Mouse (Mus musculus): ENCODE results near the gene Tead1.

Tead1 gene

GRCm38 (mm10) chr7:112779636-112780035 is 100.5 kb downstream of the Tead1 start:
- DNase-seq (ENCODE audit: low read depth): no peak

GRCm38 (mm10) chr7:112780910-112781309 is 101.8 kb downstream of the Tead1 start:
- no peak for DNase-seq (ENCODE audit: low read depth)

GRCm38 (mm10) chr7:112781987-112782386 is 102.9 kb downstream of the Tead1 start:
- no peak for DNase-seq (ENCODE audit: low read depth)

- peak; percentile 32 for DNase-seq (ENCODE audit: low read depth)
These were observed 105.2 kb downstream of the Tead1 start for GRCm38 (mm10) chr7:112784278-112784677.

GRCm38 (mm10) chr7:112785271-112785670 is 106.2 kb downstream of the Tead1 start:
- DNase-seq (ENCODE audit: low read depth): no peak

- DNase-seq (ENCODE audit: low read depth): no peak
These were observed 107.6 kb downstream of the Tead1 start for GRCm38 (mm10) chr7:112786556-112787225.

GRCm38 (mm10) chr7:112787281-112787680 is 108.2 kb downstream of the Tead1 start:
- DNase-seq (ENCODE audit: low read depth): no peak

- no peak for DNase-seq (ENCODE audit: low read depth)
These were observed 109.2 kb downstream of the Tead1 start for GRCm38 (mm10) chr7:112788321-112788751.

GRCm38 (mm10) chr7:112789693-112790092 is 110.6 kb downstream of the Tead1 start:
- no peak for DNase-seq (ENCODE audit: low read depth)

GRCm38 (mm10) chr7:112790334-112790733 is 111.2 kb downstream of the Tead1 start:
- DNase-seq (ENCODE audit: low read depth): no peak

- DNase-seq (ENCODE audit: low read depth): no peak
These were observed 113.6 kb downstream of the Tead1 start for GRCm38 (mm10) chr7:112792679-112793078.

GRCm38 (mm10) chr7:112793903-112794302 is 114.8 kb downstream of the Tead1 start:
- DNase-seq (ENCODE audit: low read depth): no peak

- no peak for DNase-seq (ENCODE audit: low read depth)
These were observed 115.4 kb downstream of the Tead1 start for GRCm38 (mm10) chr7:112794481-112794880.

GRCm38 (mm10) chr7:112797526-112798321 is 118.6 kb downstream of the Tead1 start:
- no peak for DNase-seq (ENCODE audit: low read depth)

GRCm38 (mm10) chr7:112801706-112802105 is 122.6 kb downstream of the Tead1 start:
- no peak for DNase-seq (ENCODE audit: low read depth)

GRCm38 (mm10) chr7:112806718-112807400 is 127.7 kb downstream of the Tead1 start:
- no peak for DNase-seq (ENCODE audit: low read depth)

GRCm38 (mm10) chr7:112807401-112807751 is 128.3 kb downstream of the Tead1 start:
- DNase-seq (ENCODE audit: low read depth): no peak

GRCm38 (mm10) chr7:112810752-112811151 is 131.6 kb downstream of the Tead1 start:
- no peak for DNase-seq (ENCODE audit: low read depth)

GRCm38 (mm10) chr7:112812037-112812775 is 133.1 kb downstream of the Tead1 start:
- DNase-seq (ENCODE audit: low read depth): no peak

- DNase-seq (ENCODE audit: low read depth): peak; percentile 2
These were observed 134.0 kb downstream of the Tead1 start for GRCm38 (mm10) chr7:112813163-112813562.

- no peak for DNase-seq (ENCODE audit: low read depth)
These were observed 134.7 kb downstream of the Tead1 start for GRCm38 (mm10) chr7:112813731-112814306.

- no peak for DNase-seq (ENCODE audit: low read depth)
These were observed 136.9 kb downstream of the Tead1 start for GRCm38 (mm10) chr7:112816016-112816415.

Data from 416B (cell line).